14 mouse cellular contexts compared by ENCODE assay signal in the genomic region with DNA sequence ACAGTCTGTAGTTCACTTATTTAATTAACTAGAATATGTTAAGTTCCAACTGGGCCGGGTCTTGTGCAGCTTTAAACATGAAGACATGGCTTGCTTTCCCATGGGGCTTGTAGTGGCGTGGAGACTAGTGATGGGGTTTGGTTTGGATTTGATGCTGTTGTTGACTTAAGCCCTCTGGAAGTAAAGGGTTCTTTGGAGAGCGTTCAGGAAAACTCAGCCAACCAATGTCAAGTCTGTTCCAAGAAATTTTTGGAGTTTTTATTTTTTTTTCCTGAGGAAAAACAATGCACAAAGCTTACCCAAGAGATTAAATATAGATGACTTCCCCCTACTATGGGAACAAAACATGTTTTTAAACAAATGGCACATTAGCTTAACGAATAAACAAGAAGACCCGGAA.
DNase-seq lines count a peak whose midpoint lies in the region; ATAC-seq and TF ChIP-seq lines count a peak whose summit lies in the region.
"Had no signal": no experiment of that assay in that cellular context is flagged by ENCODE, and none has a peak within 500 bp of the region (broad histone marks: within the 10 kb centered on the region; RNA-seq: fewer than 3 reads in every experiment).

No protein-coding gene starts in this region.

- H3K36me3 ChIP-seq in lung, embryonic 14.5 days (ENCODE audit: insufficient read depth): no peaks in the 10 kb centered on the region
- no peaks in the 10 kb centered on the region for H3K36me3 ChIP-seq in small intestine, adult 2 months (ENCODE audit: control insufficient read depth, insufficient read depth, low read length)
- H3K36me3 ChIP-seq: liver, embryonic 12.5 days; midbrain, embryonic 12.5 days; neural tube, embryonic 13.5 days; stomach, embryonic 15.5 days had no signal

- DNase-seq in gastrocnemius, adult 8-10 months (ENCODE audit: low spot score in 2 of 2): peak; percentile 31 to 44
- no peak for DNase-seq in gastrocnemius, postnatal 10 days
- peak; percentile 33 for DNase-seq in lung, embryonic 14.5 days
- no peak for DNase-seq in lung, adult 2 months
- peak; percentile 66 for DNase-seq in heart, postnatal 25 days (ENCODE audit: low spot score)
- no peak for DNase-seq in ovary, postnatal 14 days (ENCODE audit: low spot score)
- DNase-seq in urinary bladder, postnatal 4 days (ENCODE audit: low spot score in 2 of 2): no peak
- DNase-seq: adrenal gland, adult 2 months had no signal

- intact Hi-C loops in heart, postnatal 25 days (cut with DNase I): loop anchor here (2.0 kb wide), 1 partner anchor 43 kb away; no protein-coding TSS in a partner anchor

- WGBS in lung, embryonic 14.5 days: 76% methylated on average over 5 of the region's 5 CpGs
- WGBS in lung, adult 2 months: 44% methylated on average over 5 of the region's 5 CpGs
- WGBS in small intestine, adult 2 months: 79% methylated on average over 5 of the region's 5 CpGs

- no peaks in the 10 kb centered on the region for H3K27me3 ChIP-seq in lung, embryonic 14.5 days (ENCODE audit: insufficient read depth, low read length)
- H3K27me3 ChIP-seq in small intestine, adult 2 months (ENCODE audit: control insufficient read depth, insufficient read depth, low read length): no peaks in the 10 kb centered on the region
- H3K27me3 ChIP-seq: liver, embryonic 12.5 days; midbrain, embryonic 12.5 days; neural tube, embryonic 13.5 days; stomach, embryonic 15.5 days had no signal

- H3K9me3 ChIP-seq in lung, embryonic 14.5 days (ENCODE audit: low read depth, low read length): no peaks in the 10 kb centered on the region
- H3K9me3 ChIP-seq: liver, embryonic 12.5 days; midbrain, embryonic 12.5 days; neural tube, embryonic 13.5 days; stomach, embryonic 15.5 days had no signal

- peaks cover 7% of the 10 kb centered on the region; the same call in 1 of the 2 replicates for H3K4me1 ChIP-seq in lung, embryonic 14.5 days (ENCODE audit: insufficient read depth)
- H3K4me1 ChIP-seq in lung, adult 2 months (ENCODE audit: control insufficient read depth, insufficient read depth, low read length): peaks cover 10% of the 10 kb centered on the region
- H3K4me1 ChIP-seq in small intestine, adult 2 months (ENCODE audit: control insufficient read depth, insufficient read depth, insufficient read length, low read length): peaks cover 2% of the 10 kb centered on the region
- H3K4me1 ChIP-seq: neural tube, embryonic 13.5 days had no signal

- no peak for ATAC-seq in lung, embryonic 14.5 days (ENCODE audit: insufficient read depth)
- ATAC-seq: liver, embryonic 12.5 days had no signal

- no peak overlapping the region for H3K9ac ChIP-seq in lung, embryonic 14.5 days
- H3K9ac ChIP-seq: liver, embryonic 12.5 days; midbrain, embryonic 12.5 days; neural tube, embryonic 13.5 days; stomach, embryonic 15.5 days had no signal

- H3K27ac ChIP-seq in lung, embryonic 14.5 days (ENCODE audit: low read depth): no peak overlapping the region
- peak overlapping the region; percentile 67 for H3K27ac ChIP-seq in small intestine, adult 2 months (ENCODE audit: insufficient read depth, low read depth, low read length)
- H3K27ac ChIP-seq: liver, embryonic 12.5 days; midbrain, embryonic 12.5 days; neural tube, embryonic 13.5 days; stomach, embryonic 15.5 days had no signal

- no peak overlapping the region for H3K4me2 ChIP-seq in lung, embryonic 14.5 days
- H3K4me2 ChIP-seq: liver, embryonic 12.5 days; midbrain, embryonic 12.5 days; neural tube, embryonic 13.5 days; stomach, embryonic 15.5 days had no signal

- TF ChIP-seq CTCF in lung, embryonic 14.5 days (IDR thresholded peaks at IDR 0.05; ENCODE audit: low read depth): no peak
- TF ChIP-seq CTCF in lung, adult 2 months (IDR thresholded peaks at IDR 0.05; ENCODE audit: insufficient read depth, low read length): no peak
- TF ChIP-seq CTCF in small intestine, adult 2 months (IDR thresholded peaks at IDR 0.05; ENCODE audit: extremely low read depth, insufficient read length, insufficient replicate concordance, low read depth, low read length): no peak

- no peak overlapping the region for H3K4me3 ChIP-seq in lung, embryonic 14.5 days (ENCODE audit: low read depth, low read length)
- H3K4me3 ChIP-seq in lung, adult 2 months (replicated peaks; ENCODE audit: extremely low read depth, low read depth, low read length): no peak overlapping the region
- H3K4me3 ChIP-seq in small intestine, adult 2 months (ENCODE audit: low read depth, low read length): no peak overlapping the region
- H3K4me3 ChIP-seq: erythroblast, embryonic 14.5 days; liver, embryonic 12.5 days; midbrain, embryonic 12.5 days; neural tube, embryonic 13.5 days; stomach, embryonic 15.5 days had no signal

- no peak for TF ChIP-seq POLR2A in lung, adult 2 months (IDR thresholded peaks at IDR 0.05; ENCODE audit: borderline replicate concordance, extremely low read depth, low read depth, low read length)
- no peak for TF ChIP-seq POLR2A in small intestine, adult 2 months (IDR thresholded peaks at IDR 0.05; ENCODE audit: low read depth, low read length)

Comparison
In these comparisons a context has a peak if more than half of its experiments do, and no peak if none do; other contexts are left out.
1. DNase-seq: peak in gastrocnemius, adult 8-10 months (2 of 2), lung, embryonic 14.5 days (single experiment) and heart, postnatal 25 days (single experiment); none in gastrocnemius, postnatal 10 days (single experiment), lung, adult 2 months (single experiment), ovary, postnatal 14 days (single experiment) and urinary bladder, postnatal 4 days (0 of 2).